Mouse (Mus musculus): ENCODE results near the gene Smr3a. TPM values are rescaled to one million over a fixed set of nuclear protein-coding genes. Genes with fewer than 3 reads are reported as not detected.

Gene Smr3a
- polyA plus RNA-seq (2014; fragmentation: Nextera tagmentation; extraction: Ambion mirVana), result not detected in 2 replicates

- no peak within 1 kb of the TSS for H3K4me3 ChIP-seq (ENCODE audit: low read depth, low read length)
- H3K4me2 ChIP-seq (ENCODE audit: low read depth, low read length), result no peak within 1 kb of the TSS
- no peaks in the 10 kb centered on the region for H3K36me3 ChIP-seq (replicated peaks; ENCODE audit: control insufficient read depth, insufficient read depth, low read depth, low read length)
- no peak for ATAC-seq (replicated peaks; ENCODE audit: insufficient number of reproducible peaks, low FRiP score, low TSS enrichment, low read depth)
- no peak for DNase-seq (ENCODE audit: low spot score)
- no peaks in the 10 kb centered on the region for H3K9me3 ChIP-seq (replicated peaks; ENCODE audit: control insufficient read depth, low read length)
- H3K27ac ChIP-seq (replicated peaks; ENCODE audit: low read depth, low read length), result no peak within 1 kb of the TSS
- H3K4me1 ChIP-seq (ENCODE audit: control insufficient read depth, insufficient read depth, low read length), result no peaks in the 10 kb centered on the region
- no peak within 1 kb of the TSS for H3K9ac ChIP-seq (replicated peaks; ENCODE audit: low read length)
- WGBS, result 89% methylated on average over 3 of the region's 3 CpGs
- H3K27me3 ChIP-seq (ENCODE audit: control insufficient read depth, insufficient read depth, low read length), result no peaks in the 10 kb centered on the region
These were observed at the start of gene Smr3a for GRCm38 (mm10) chr5:88002249-88002648. Smr3a (plus strand) TSS chr5:88002549.

GRCm38 (mm10) chr5:87969201-87969600, 33.1 kb upstream of the Smr3a start, which contains the start of the genes 2310003L06Rik and Gm28434:
2310003L06Rik (plus strand) TSS chr5:87969459.
Gm28434 (plus strand) TSS chr5:87969517.
- H3K9me3 ChIP-seq (replicated peaks; ENCODE audit: control insufficient read depth, low read length), result no peaks in the 10 kb centered on the region
- ATAC-seq (replicated peaks; ENCODE audit: insufficient number of reproducible peaks, low FRiP score, low TSS enrichment, low read depth), result no peak
- WGBS, result 65% methylated on average over 2 of the region's 2 CpGs
- no peak within 1 kb of the TSS for H3K4me3 ChIP-seq (ENCODE audit: low read depth, low read length)
- no peak for DNase-seq (ENCODE audit: low spot score)
- H3K4me1 ChIP-seq (ENCODE audit: control insufficient read depth, insufficient read depth, low read length), result no peaks in the 10 kb centered on the region
- H3K4me2 ChIP-seq (ENCODE audit: low read depth, low read length), result no peak within 1 kb of the TSS
- H3K27ac ChIP-seq (replicated peaks; ENCODE audit: low read depth, low read length), result no peak within 1 kb of the TSS
- no peak within 1 kb of the TSS for H3K9ac ChIP-seq (replicated peaks; ENCODE audit: low read length)
- H3K27me3 ChIP-seq (ENCODE audit: control insufficient read depth, insufficient read depth, low read length), result no peaks in the 10 kb centered on the region
- H3K36me3 ChIP-seq (replicated peaks; ENCODE audit: control insufficient read depth, insufficient read depth, low read depth, low read length), result no peaks in the 10 kb centered on the region

- Histone ChIP-seq H3K36me3 (replicated peaks; ENCODE audit: control insufficient read depth, insufficient read depth, low read depth, low read length) (no peaks in the 10 kb centered on the region), H3K27me3 (ENCODE audit: control insufficient read depth, insufficient read depth, low read length) (no peaks in the 10 kb centered on the region), H3K4me1 (ENCODE audit: control insufficient read depth, insufficient read depth, low read length) (no peaks in the 10 kb centered on the region), H3K4me2 (ENCODE audit: low read depth, low read length) (no peak within 1 kb of the TSS), H3K4me3 (ENCODE audit: low read depth, low read length) (no peak within 1 kb of the TSS), H3K9ac (replicated peaks; ENCODE audit: low read length) (no peak within 1 kb of the TSS), H3K9me3 (replicated peaks; ENCODE audit: control insufficient read depth, low read length) (no peaks in the 10 kb centered on the region), H3K27ac (replicated peaks; ENCODE audit: low read depth, low read length) (no peak within 1 kb of the TSS)
- ATAC-seq (replicated peaks; ENCODE audit: insufficient number of reproducible peaks, low FRiP score, low TSS enrichment, low read depth) (no peak), DNase-seq (ENCODE audit: low spot score) (no peak)
- 93% methylated on average over 3 of the region's 3 CpGs for WGBS
These were observed 23.2 kb upstream of the Smr3a start, which contains the start of gene Cabs1 for GRCm38 (mm10) chr5:87979139-87979538. Cabs1 (plus strand) TSS chr5:87979439.

- Histone ChIP-seq H3K9me3 (replicated peaks; ENCODE audit: control insufficient read depth, low read length) (no peaks in the 10 kb centered on the region), H3K9ac (replicated peaks; ENCODE audit: low read length) (no peak overlapping the region), H3K4me1 (ENCODE audit: control insufficient read depth, insufficient read depth, low read length) (no peaks in the 10 kb centered on the region), H3K4me2 (ENCODE audit: low read depth, low read length) (no peak overlapping the region), H3K4me3 (ENCODE audit: low read depth, low read length) (no peak overlapping the region), H3K27ac (replicated peaks; ENCODE audit: low read depth, low read length) (no peak overlapping the region), H3K36me3 (replicated peaks; ENCODE audit: control insufficient read depth, insufficient read depth, low read depth, low read length) (no peaks in the 10 kb centered on the region), H3K27me3 (ENCODE audit: control insufficient read depth, insufficient read depth, low read length) (no peaks in the 10 kb centered on the region)
- 73% methylated on average over 3 of the region's 3 CpGs for WGBS
- ATAC-seq (replicated peaks; ENCODE audit: insufficient number of reproducible peaks, low FRiP score, low TSS enrichment, low read depth) (0 out of 2 replicates have a peak, but pooled peaks have one; percentile 67), DNase-seq (ENCODE audit: low spot score) (no peak)
These were observed 19.7 kb upstream of the Smr3a start for GRCm38 (mm10) chr5:87982468-87983214.

GRCm38 (mm10) chr5:88005241-88005640, 2.9 kb downstream of the Smr3a start:
- Histone ChIP-seq H3K4me3 (ENCODE audit: low read depth, low read length) (no peak overlapping the region), H3K27ac (replicated peaks; ENCODE audit: low read depth, low read length) (no peak overlapping the region), H3K36me3 (replicated peaks; ENCODE audit: control insufficient read depth, insufficient read depth, low read depth, low read length) (no peaks in the 10 kb centered on the region), H3K27me3 (ENCODE audit: control insufficient read depth, insufficient read depth, low read length) (no peaks in the 10 kb centered on the region), H3K4me2 (ENCODE audit: low read depth, low read length) (no peak overlapping the region), H3K4me1 (ENCODE audit: control insufficient read depth, insufficient read depth, low read length) (no peaks in the 10 kb centered on the region), H3K9ac (replicated peaks; ENCODE audit: low read length) (no peak overlapping the region), H3K9me3 (replicated peaks; ENCODE audit: control insufficient read depth, low read length) (no peaks in the 10 kb centered on the region)
- ATAC-seq (replicated peaks; ENCODE audit: insufficient number of reproducible peaks, low FRiP score, low TSS enrichment, low read depth), result no peak
- DNase-seq (ENCODE audit: low spot score), result no peak

Other genes with a start within 250 kb of the Smr3a start
- gene Csn1s2a, start 228.0 kb upstream of the Smr3a start, polyA plus RNA-seq (2014; fragmentation: Nextera tagmentation; extraction: Ambion mirVana), result not detected in 2 replicates
- not detected in 2 replicates for gene Csn1s2b, start 194.5 kb upstream of the Smr3a start, polyA plus RNA-seq (2014; fragmentation: Nextera tagmentation; extraction: Ambion mirVana)
- not detected in 2 replicates for gene Prr27, start 176.9 kb upstream of the Smr3a start, polyA plus RNA-seq (2014; fragmentation: Nextera tagmentation; extraction: Ambion mirVana)
- not detected in 2 replicates for gene Odam, start 117.5 kb upstream of the Smr3a start, polyA plus RNA-seq (2014; fragmentation: Nextera tagmentation; extraction: Ambion mirVana)
- gene Csn3, start 77.0 kb upstream of the Smr3a start, polyA plus RNA-seq (2014; fragmentation: Nextera tagmentation; extraction: Ambion mirVana), result 0.22 TPM in 1 of 2 replicates, not detected in the other
- gene 2310003L06Rik, start 33.1 kb upstream of the Smr3a start, polyA plus RNA-seq (2014; fragmentation: Nextera tagmentation; extraction: Ambion mirVana), result not detected in 2 replicates
- not detected in 2 replicates for gene Gm28434, start 33.0 kb upstream of the Smr3a start, polyA plus RNA-seq (2014; fragmentation: Nextera tagmentation; extraction: Ambion mirVana)
- not detected in 2 replicates for gene Cabs1, start 23.1 kb upstream of the Smr3a start, polyA plus RNA-seq (2014; fragmentation: Nextera tagmentation; extraction: Ambion mirVana)
- not detected in 2 replicates for gene Smr2, start 84.0 kb downstream of the Smr3a start, polyA plus RNA-seq (2014; fragmentation: Nextera tagmentation; extraction: Ambion mirVana)
- not detected in 2 replicates for gene Gm11116, start 109.0 kb downstream of the Smr3a start, polyA plus RNA-seq (2014; fragmentation: Nextera tagmentation; extraction: Ambion mirVana)
- not detected in 2 replicates for gene Gm11115, start 151.6 kb downstream of the Smr3a start, polyA plus RNA-seq (2014; fragmentation: Nextera tagmentation; extraction: Ambion mirVana)